Mouse (Mus musculus) MEL (cell line): ENCODE results near the gene Iqschfp.

Source experiments
- CTCF ChIP-seq, 3 experiments: IDR thresholded peaks in 2 of 3; conservative IDR thresholded peaks in 1 of 3; 2 replicates each; pipeline ENCODE4 v1.5.1; 2011 to 2012; ENCODE audit warnings: low read length in 3 of 3, low read depth in 2 of 3, mild to moderate bottlenecking in 2 of 3, improper control_type of control experiment in 1 of 3, inconsistent platforms in 1 of 3, mixed read lengths in 1 of 3, moderate library complexity in 1 of 3; ENCODE audit not compliant: control insufficient read depth in 1 of 3, insufficient read depth in 1 of 3, poor library complexity in 1 of 3, severe bottlenecking in 1 of 3
- E2F4 ChIP-seq: IDR thresholded peaks from 2 replicates; pipeline ENCODE4 v1.6.1; 2011; ENCODE audit warnings: low read depth, low read length, improper control_type of control experiment, borderline replicate concordance
- EP300 ChIP-seq, 2 experiments: IDR thresholded peaks; 2 replicates each; pipeline ENCODE4 v1.6.1; 2011; ENCODE audit warnings: improper control_type of control experiment in 2 of 2, low read length in 2 of 2, low read depth in 1 of 2, mild to moderate bottlenecking in 1 of 2
- GATA1 ChIP-seq: IDR thresholded peaks from 2 replicates; pipeline ENCODE4 v1.6.1; 2011; ENCODE audit warnings: low read depth, low read length, improper control_type of control experiment
- MAFK ChIP-seq: IDR thresholded peaks from 2 replicates; pipeline ENCODE4 v1.6.1; 2011; ENCODE audit warnings: low read depth, mild to moderate bottlenecking, low read length, improper control_type of control experiment, borderline replicate concordance
- MAX ChIP-seq: IDR thresholded peaks from 2 replicates; pipeline ENCODE4 v1.6.1; 2011; ENCODE audit warnings: low read length, improper control_type of control experiment
- RCOR1 ChIP-seq: IDR thresholded peaks from 2 replicates; pipeline ENCODE4 v1.6.1; 2012; ENCODE audit warnings: low read depth, mild to moderate bottlenecking, inconsistent platforms, low read length, improper control_type of control experiment
- SMC3 ChIP-seq: IDR thresholded peaks from 2 replicates; pipeline ENCODE4 v1.6.1; 2011; ENCODE audit warnings: low read depth, low read length, improper control_type of control experiment

- TF ChIP-seq GATA1: no peak
- TF ChIP-seq RCOR1: no peak
- TF ChIP-seq E2F4: no peak
- TF ChIP-seq CTCF (IDR thresholded peaks at IDR 0.05 in 2 of 3, conservative IDR thresholded peaks at IDR 0.05 in 1 of 3; ENCODE audit: control insufficient read depth in 1 of 3, insufficient read depth in 1 of 3, low read depth in 2 of 3, low read length in 3 of 3, poor library complexity in 1 of 3, severe bottlenecking in 1 of 3): no peak
- TF ChIP-seq MAFK: no peak
- TF ChIP-seq EP300 (IDR thresholded peaks at IDR 0.05; ENCODE audit: low read depth in 1 of 2, low read length in 2 of 2): no peak
- TF ChIP-seq SMC3: no peak
- TF ChIP-seq MAX: no peak
Observed at GRCm38 (mm10) chr3:67925453-67925852, 33.4 kb downstream of the Iqschfp start.
